Mouse (Mus musculus): ENCODE data around the gene A4gnt. TPM values are rescaled to one million over a fixed set of nuclear protein-coding genes. Genes with fewer than 3 reads are reported as not detected.

A4gnt gene
- polyA plus RNA-seq (2014; fragmentation: Illumina TruSeq; extraction: RNeasy Lipid Tissue Mini Kit (QIAGEN cat#74804)) = not detected

GRCm38 (mm10) chr9:99612202-99612601 is at the start of gene A4gnt:
TSS of gene A4gnt (plus strand) at chr9:99612502.

DNA sequence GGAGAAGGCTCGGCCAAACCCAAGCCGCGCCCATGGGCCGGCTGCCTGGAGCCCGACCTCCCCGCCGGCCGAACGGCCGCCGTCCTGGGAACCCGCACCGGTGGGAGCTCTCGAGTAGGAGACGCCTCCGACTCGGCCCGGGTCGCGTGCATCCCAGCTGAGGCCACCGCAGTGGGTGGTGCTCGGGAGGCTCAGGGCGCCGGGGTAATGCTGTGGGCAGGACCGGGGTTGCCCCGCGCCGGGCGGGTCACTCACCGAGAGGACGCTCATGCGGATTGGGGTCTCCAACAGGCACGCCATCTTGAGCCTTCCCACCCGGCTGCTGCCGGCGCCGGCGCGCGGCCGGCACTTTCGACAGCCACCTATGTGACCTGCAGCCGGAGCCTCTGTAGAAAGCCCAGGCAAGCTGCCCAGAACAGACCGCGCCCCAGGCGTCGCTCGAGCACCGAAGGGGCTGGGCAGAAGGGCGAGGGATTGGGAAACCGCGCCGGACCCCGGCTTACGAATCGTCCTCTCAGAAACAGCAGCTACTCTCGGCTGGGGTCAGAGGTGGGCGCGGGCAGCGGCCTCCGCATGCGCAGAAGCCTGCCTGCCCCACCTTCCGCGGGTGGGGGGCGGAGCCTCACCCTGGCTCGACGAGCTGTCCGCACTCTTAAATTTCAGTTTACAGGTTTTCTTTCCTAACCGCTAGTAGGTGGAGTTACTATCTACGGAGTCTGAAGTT is 43.8 kb upstream of the A4gnt start, which contains the start of gene Armc8:
Gene Armc8 (minus strand): TSS at position 553 of the 724 bp plus-strand sequence.

GRCm38 (mm10) chr9:99575677-99576480 is 36.4 kb upstream of the A4gnt start, which contains the start of gene Dbr1:
TSS of gene Dbr1 (plus strand) at chr9:99575799.

DNA sequence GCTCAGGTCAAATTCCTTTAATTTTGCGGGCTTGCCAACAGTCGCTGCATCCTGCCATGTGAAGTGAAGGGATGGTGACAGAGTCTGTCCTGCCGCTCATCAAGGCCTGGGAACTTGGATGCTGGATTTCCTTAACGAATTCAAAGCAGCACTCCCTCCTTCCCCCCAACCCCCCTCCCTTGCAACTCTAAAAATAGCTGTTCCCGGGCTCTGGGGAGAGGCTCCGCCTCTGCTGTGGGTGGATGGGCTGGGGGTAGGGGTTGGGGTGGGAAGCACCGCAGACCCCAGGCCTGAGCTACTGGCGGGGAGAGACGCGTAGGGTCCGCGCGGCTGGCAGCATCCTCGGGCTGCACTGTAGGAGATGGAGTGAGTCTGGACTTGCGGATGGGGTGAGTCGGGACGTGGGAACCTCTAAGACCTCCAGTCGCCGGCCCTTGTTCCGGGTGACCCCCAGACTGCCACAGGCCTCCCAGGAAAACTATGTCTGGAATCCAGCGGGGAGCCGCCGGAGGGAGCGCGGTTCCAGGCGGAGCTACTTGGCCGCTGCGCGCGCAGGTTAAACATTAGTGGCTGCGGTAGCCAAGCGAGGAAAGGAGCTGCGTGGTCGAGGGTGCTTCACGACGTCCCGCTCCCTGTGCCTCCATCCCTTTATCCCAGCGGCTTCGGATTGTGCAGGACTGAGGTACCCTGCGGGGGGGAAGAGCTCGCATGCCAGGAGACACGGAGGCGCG is 17.1 kb downstream of the A4gnt start, which contains the start of gene Dzip1l:
Gene Dzip1l (plus strand): TSS at position 216 of the 731 bp plus-strand sequence.

Other genes starting within 250 kb of the A4gnt start
- 63.6 TPM for gene Mras, start 175.1 kb upstream of the A4gnt start, polyA plus RNA-seq (2014; fragmentation: Illumina TruSeq; extraction: RNeasy Lipid Tissue Mini Kit (QIAGEN cat#74804))
- 1.7 TPM for gene Nme9, start 161.0 kb upstream of the A4gnt start, polyA plus RNA-seq (2014; fragmentation: Illumina TruSeq; extraction: RNeasy Lipid Tissue Mini Kit (QIAGEN cat#74804))
- gene Armc8, start 43.6 kb upstream of the A4gnt start, polyA plus RNA-seq (2014; fragmentation: Illumina TruSeq; extraction: RNeasy Lipid Tissue Mini Kit (QIAGEN cat#74804)) = 45.2 TPM
- 24.7 TPM for gene Dbr1, start 36.7 kb upstream of the A4gnt start, polyA plus RNA-seq (2014; fragmentation: Illumina TruSeq; extraction: RNeasy Lipid Tissue Mini Kit (QIAGEN cat#74804))
- gene Dzip1l, start 17.0 kb downstream of the A4gnt start, polyA plus RNA-seq (2014; fragmentation: Illumina TruSeq; extraction: RNeasy Lipid Tissue Mini Kit (QIAGEN cat#74804)) = 3.0 TPM
- 0.17 TPM for gene Cldn18, start 104.8 kb downstream of the A4gnt start, polyA plus RNA-seq (2014; fragmentation: Illumina TruSeq; extraction: RNeasy Lipid Tissue Mini Kit (QIAGEN cat#74804))

Data from ovary, adult 10 weeks (tissue).